Mouse (Mus musculus) liver, postnatal 0 days (tissue): ENCODE data around the gene Dqx1.

Source experiments
- CTCF ChIP-seq: sonication (generic); IDR thresholded peaks from 2 replicates; pipeline ENCODE4 v1.5.1; 2016; ENCODE audit warnings: antibody characterized with exemption, low read depth
- EP300 ChIP-seq: IDR thresholded peaks from 2 replicates; pipeline ENCODE4 v1.6.1; 2016; ENCODE audit warnings: antibody characterized with exemption, low read depth, mild to moderate bottlenecking

GRCm38 (mm10) chr6:83111510-83112136 is 54.0 kb downstream of the Dqx1 start:
- TF ChIP-seq EP300 (no peak), CTCF (no peak)
